Mouse (Mus musculus) forebrain, embryonic 13.5 days (tissue): ENCODE measurements at regions not wholly inside any gene's neighbourhood (a gene's known extent, or its start where the extent isn't known, plus 50 kb on each side); places are given as distances from the start of the nearest gene placed in this dataset.

Experiments used
- ATAC-seq: fragments of 200-750 bp; cut with Nextera tagmentation; 2 replicates; pipeline ENCODE4 v1.8.0; 2017
- H3K27ac ChIP-seq: fragments of 300-500 bp; sonication (generic); 2 replicates; pipeline ENCODE4 v1.5.1; 2015; ENCODE audit warnings: inconsistent platforms, mild to moderate bottlenecking, moderate library complexity
- H3K27me3 ChIP-seq: fragments of 300-500 bp; sonication (generic); 2 replicates; pipeline ENCODE4 v1.6.1; 2015; ENCODE audit warnings: mild to moderate bottlenecking, inconsistent platforms
- H3K36me3 ChIP-seq: fragments of 300-500 bp; sonication (generic); 2 replicates; pipeline ENCODE4 v1.6.1; 2015; ENCODE audit warnings: mild to moderate bottlenecking, inconsistent platforms; ENCODE audit not compliant: poor library complexity, severe bottlenecking
- H3K4me1 ChIP-seq: fragments of 300-500 bp; sonication (generic); 2 replicates; pipeline ENCODE4 v1.6.1; 2015; ENCODE audit warnings: inconsistent platforms
- H3K4me2 ChIP-seq: fragments of 300-500 bp; sonication (generic); 2 replicates; pipeline ENCODE4 v1.6.1; 2015; ENCODE audit warnings: inconsistent platforms, mild to moderate bottlenecking, moderate library complexity
- H3K4me3 ChIP-seq: fragments of 300-500 bp; sonication (generic); 2 replicates; pipeline ENCODE4 v1.5.1; 2015; ENCODE audit warnings: mild to moderate bottlenecking, inconsistent platforms
- H3K9ac ChIP-seq: fragments of 300-500 bp; sonication (generic); 2 replicates; pipeline ENCODE4 v1.6.1; 2015; ENCODE audit warnings: mild to moderate bottlenecking, inconsistent platforms
- H3K9me3 ChIP-seq: fragments of 300-500 bp; sonication (generic); replicated peaks from 2 replicates; pipeline ENCODE4 v1.6.1; 2016; ENCODE audit warnings: inconsistent platforms
- WGBS: fragments of 180-500 bp; shearing (Covaris S2); methylation state at CpG from one replicate; pipeline ENCODE4 v1.1.7; 2015; 5-methylcytosine and 5-hydroxymethylcytosine counted together

GRCm38 (mm10) chr5:106038321-106038720, 162.0 kb downstream of the Zfp326 start:
- Histone ChIP-seq H3K4me2 (no peak overlapping the region), H3K9ac (no peak overlapping the region), H3K4me3 (no peak overlapping the region), H3K4me1 (no peaks in the 10 kb centered on the region), H3K27me3 (peaks cover 2% of the 10 kb centered on the region; the same call in 1 of the 2 replicates), H3K27ac (no peak overlapping the region), H3K9me3 (no peaks in the 10 kb centered on the region), H3K36me3 (no peaks in the 10 kb centered on the region)
- ATAC-seq: no peak
- 95% methylated on average over 18 of the region's 18 CpGs for WGBS

GRCm38 (mm10) chr5:106036176-106036575, 159.8 kb downstream of the Zfp326 start:
- H3K9ac ChIP-seq: no peak overlapping the region
- 26% methylated on average over 6 of the region's 6 CpGs for WGBS
- no peak overlapping the region for H3K27ac ChIP-seq
- no peak for ATAC-seq
- H3K4me3 ChIP-seq: no peak overlapping the region
- H3K4me1 ChIP-seq: peaks cover 7% of the 10 kb centered on the region; the same call in 1 of the 2 replicates
- H3K27me3 ChIP-seq: peaks cover 2% of the 10 kb centered on the region; the same call in 1 of the 2 replicates
- H3K36me3 ChIP-seq: no peaks in the 10 kb centered on the region
- H3K4me2 ChIP-seq: no peak overlapping the region
- H3K9me3 ChIP-seq: no peaks in the 10 kb centered on the region

- no peak for ATAC-seq
- 55% methylated on average over 4 of the region's 4 CpGs for WGBS
- no peak overlapping the region for H3K4me3 ChIP-seq
- H3K36me3 ChIP-seq: no peaks in the 10 kb centered on the region
- H3K27ac ChIP-seq: no peak overlapping the region
- H3K4me2 ChIP-seq: no peak overlapping the region
- no peaks in the 10 kb centered on the region for H3K9me3 ChIP-seq
- H3K27me3 ChIP-seq: peaks cover 2% of the 10 kb centered on the region; the same call in 1 of the 2 replicates
- H3K4me1 ChIP-seq: peaks cover 7% of the 10 kb centered on the region; the same call in 1 of the 2 replicates
- H3K9ac ChIP-seq: no peak overlapping the region
Measured at GRCm38 (mm10) chr5:106032956-106033355, 156.6 kb downstream of the Zfp326 start.

- Histone ChIP-seq H3K4me2 (no peak overlapping the region), H3K9me3 (no peaks in the 10 kb centered on the region), H3K27me3 (no peaks in the 10 kb centered on the region), H3K36me3 (no peaks in the 10 kb centered on the region), H3K4me1 (no peaks in the 10 kb centered on the region), H3K27ac (no peak overlapping the region), H3K4me3 (no peak overlapping the region), H3K9ac (no peak overlapping the region)
- 58% methylated on average over 2 of the region's 2 CpGs for WGBS
- no peak for ATAC-seq
Measured at GRCm38 (mm10) chr5:106026861-106027260, 150.5 kb downstream of the Zfp326 start.

- Histone ChIP-seq H3K9ac (no peak overlapping the region), H3K27me3 (peaks cover 38% of the 10 kb centered on the region), H3K4me2 (peak overlapping the region; percentile 39), H3K27ac (no peak overlapping the region), H3K9me3 (no peaks in the 10 kb centered on the region), H3K4me1 (peaks cover 27% of the 10 kb centered on the region), H3K4me3 (no peak overlapping the region), H3K36me3 (no peaks in the 10 kb centered on the region)
- WGBS: 15% methylated on average over 16 of the region's 16 CpGs
- ATAC-seq: peak; percentile 33; the same call in 1 of the 2 replicates
Measured at GRCm38 (mm10) chr5:106004292-106004917, 128.0 kb downstream of the Zfp326 start.

- Histone ChIP-seq H3K4me2 (peak overlapping the region; percentile 39; the same call in 1 of the 2 replicates), H3K27ac (no peak overlapping the region), H3K4me3 (no peak overlapping the region), H3K9me3 (no peaks in the 10 kb centered on the region), H3K9ac (no peak overlapping the region), H3K36me3 (no peaks in the 10 kb centered on the region), H3K4me1 (peaks cover 27% of the 10 kb centered on the region), H3K27me3 (peaks cover 43% of the 10 kb centered on the region)
- WGBS: 51% methylated on average over 28 of the region's 28 CpGs
- ATAC-seq: peak; percentile 75
Measured at GRCm38 (mm10) chr5:106003321-106004291, 127.2 kb downstream of the Zfp326 start.

GRCm38 (mm10) chr5:106002330-106002729, 126.0 kb downstream of the Zfp326 start:
- Histone ChIP-seq H3K9ac (no peak overlapping the region), H3K36me3 (no peaks in the 10 kb centered on the region), H3K9me3 (no peaks in the 10 kb centered on the region), H3K4me1 (peaks cover 27% of the 10 kb centered on the region), H3K27me3 (peaks cover 45% of the 10 kb centered on the region), H3K27ac (no peak overlapping the region), H3K4me3 (no peak overlapping the region), H3K4me2 (no peak overlapping the region)
- ATAC-seq: peak; percentile 52
- 32% methylated on average over 7 of the region's 7 CpGs for WGBS

GRCm38 (mm10) chr5:105994218-105994617, 117.9 kb downstream of the Zfp326 start:
- no peaks in the 10 kb centered on the region for H3K9me3 ChIP-seq
- no peak overlapping the region for H3K9ac ChIP-seq
- peaks cover 4% of the 10 kb centered on the region; the same call in 1 of the 2 replicates for H3K4me1 ChIP-seq
- H3K27ac ChIP-seq: no peak overlapping the region
- WGBS: 97% methylated on average over 1 of the region's 1 CpGs
- H3K27me3 ChIP-seq: peaks cover 10% of the 10 kb centered on the region; the same call in 1 of the 2 replicates
- H3K36me3 ChIP-seq: no peaks in the 10 kb centered on the region
- no peak overlapping the region for H3K4me2 ChIP-seq
- no peak overlapping the region for H3K4me3 ChIP-seq
- ATAC-seq: no peak

GRCm38 (mm10) chr5:105993066-105993760, 116.8 kb downstream of the Zfp326 start:
- Histone ChIP-seq H3K9ac (no peak overlapping the region), H3K27ac (no peak overlapping the region), H3K4me2 (no peak overlapping the region), H3K4me1 (peaks cover 4% of the 10 kb centered on the region; the same call in 1 of the 2 replicates), H3K4me3 (no peak overlapping the region), H3K36me3 (no peaks in the 10 kb centered on the region), H3K27me3 (0 out of 2 replicates have a peak, but pooled peaks cover 7% of the 10 kb centered on the region), H3K9me3 (no peaks in the 10 kb centered on the region)
- WGBS: 63% methylated on average over 15 of the region's 15 CpGs
- ATAC-seq: no peak

- Histone ChIP-seq H3K9me3 (no peaks in the 10 kb centered on the region), H3K36me3 (no peaks in the 10 kb centered on the region), H3K4me1 (peaks cover 4% of the 10 kb centered on the region; the same call in 1 of the 2 replicates), H3K27ac (no peak overlapping the region), H3K4me2 (no peak overlapping the region), H3K27me3 (0 out of 2 replicates have a peak, but pooled peaks cover 7% of the 10 kb centered on the region), H3K9ac (no peak overlapping the region), H3K4me3 (no peak overlapping the region)
- ATAC-seq: no peak
- 91% methylated on average over 12 of the region's 12 CpGs for WGBS
Measured at GRCm38 (mm10) chr5:105990777-105991176, 114.4 kb downstream of the Zfp326 start.

- no peak overlapping the region for H3K9ac ChIP-seq
- H3K9me3 ChIP-seq: no peaks in the 10 kb centered on the region
- no peak overlapping the region for H3K4me2 ChIP-seq
- H3K27ac ChIP-seq: no peak overlapping the region
- 0 out of 2 replicates have a peak, but pooled peaks cover 3% of the 10 kb centered on the region for H3K27me3 ChIP-seq
- WGBS: 40% methylated on average over 7 of the region's 7 CpGs
- no peak overlapping the region for H3K4me3 ChIP-seq
- H3K4me1 ChIP-seq: no peaks in the 10 kb centered on the region
- H3K36me3 ChIP-seq: no peaks in the 10 kb centered on the region
- no peak for ATAC-seq
Measured at GRCm38 (mm10) chr5:105986401-105986800, 110.0 kb downstream of the Zfp326 start.
